Comparison of ENCODE assay signal across 16 mouse cellular contexts in genomic region chr5:67758126-67758525, GRCm38 (mm10).
DNase-seq lines count a peak whose midpoint lies in the region; ATAC-seq and TF ChIP-seq lines count a peak whose summit lies in the region.
"Had no signal": no experiment of that assay in that cellular context is flagged by ENCODE, and none has a peak within 500 bp of the region (broad histone marks: within the 10 kb centered on the region; RNA-seq: fewer than 3 reads in every experiment).

No protein-coding gene starts in this region.

- H3K36me3 ChIP-seq in hindbrain, embryonic 15.5 days: peaks cover 19% of the 10 kb centered on the region
- peaks cover 23% of the 10 kb centered on the region for H3K36me3 ChIP-seq in hindbrain, embryonic 10.5 days
- peaks cover 16% of the 10 kb centered on the region; the same call in 1 of the 2 replicates for H3K36me3 ChIP-seq in midbrain, postnatal 0 days (ENCODE audit: insufficient read depth, low read length)
- H3K36me3 ChIP-seq in midbrain, embryonic 10.5 days: peaks cover 20% of the 10 kb centered on the region
- H3K36me3 ChIP-seq: embryonic facial prominence, embryonic 10.5 days; limb, embryonic 12.5 days had no signal

- ATAC-seq in hindbrain, embryonic 15.5 days (ENCODE audit: low FRiP score, low read depth): peak; percentile 31; the same call in 1 of the 2 replicates
- ATAC-seq in midbrain, postnatal 0 days (ENCODE audit: low FRiP score): 0 out of 2 replicates have a peak, but pooled peaks have one; percentile 27
- ATAC-seq: activated CD4-positive, CD25-positive, alpha-beta regulatory T cell, adult 4 months; intestine, postnatal 0 days; lung, postnatal 0 days had no signal

- 85% methylated on average over 6 of the region's 6 CpGs for WGBS in hindbrain, embryonic 15.5 days
- 93% methylated on average over 6 of the region's 6 CpGs for WGBS in hindbrain, embryonic 10.5 days
- WGBS in midbrain, postnatal 0 days: 79% methylated on average over 6 of the region's 6 CpGs
- WGBS in midbrain, embryonic 10.5 days: 88% methylated on average over 6 of the region's 6 CpGs

- no peak overlapping the region for H3K27ac ChIP-seq in hindbrain, embryonic 15.5 days (replicated peaks)
- no peak overlapping the region for H3K27ac ChIP-seq in hindbrain, embryonic 10.5 days
- no peak overlapping the region for H3K27ac ChIP-seq in midbrain, postnatal 0 days (ENCODE audit: low read depth, low read length)
- no peak overlapping the region for H3K27ac ChIP-seq in midbrain, embryonic 10.5 days (replicated peaks)
- H3K27ac ChIP-seq: embryonic facial prominence, embryonic 10.5 days; limb, embryonic 12.5 days; liver, embryonic 14.5 days had no signal

- TF ChIP-seq CTCF in midbrain, postnatal 0 days (IDR thresholded peaks at IDR 0.05): no peak

- H3K4me3 ChIP-seq in hindbrain, embryonic 15.5 days: no peak overlapping the region
- no peak overlapping the region for H3K4me3 ChIP-seq in hindbrain, embryonic 10.5 days
- H3K4me3 ChIP-seq in midbrain, postnatal 0 days (ENCODE audit: low read depth, low read length): no peak overlapping the region
- H3K4me3 ChIP-seq in midbrain, embryonic 10.5 days: no peak overlapping the region
- H3K4me3 ChIP-seq: embryonic facial prominence, embryonic 10.5 days; limb, embryonic 12.5 days had no signal

- no peak overlapping the region for H3K4me2 ChIP-seq in hindbrain, embryonic 15.5 days
- H3K4me2 ChIP-seq in midbrain, postnatal 0 days (ENCODE audit: low read depth, low read length, poor library complexity, severe bottlenecking): no peak overlapping the region
- H3K4me2 ChIP-seq: heart, embryonic 11.5 days; limb, embryonic 12.5 days had no signal

- no peak overlapping the region for H3K9ac ChIP-seq in hindbrain, embryonic 15.5 days
- no peak overlapping the region for H3K9ac ChIP-seq in midbrain, postnatal 0 days (replicated peaks; ENCODE audit: low read length, poor library complexity, severe bottlenecking)
- H3K9ac ChIP-seq: limb, embryonic 12.5 days; liver, embryonic 14.5 days had no signal

- peak; percentile 27 for DNase-seq in cerebellum, adult 11-12 months
- DNase-seq in cerebellum, adult 9-10 months: no peak
- no peak for DNase-seq in hindbrain, embryonic 10.5 days (ENCODE audit: low spot score)
- peak; percentile 33 for DNase-seq in midbrain, postnatal 0 days (ENCODE audit: low spot score)
- DNase-seq in midbrain, embryonic 10.5 days (ENCODE audit: low spot score): no peak
- DNase-seq in cerebellum, postnatal 25 days: peak; percentile 40 to 59
- no peak for DNase-seq in embryo, embryonic 11 days
- DNase-seq: right cerebral cortex, postnatal 25 days had no signal

- H3K4me1 ChIP-seq in hindbrain, embryonic 15.5 days (replicated peaks): peaks cover 3% of the 10 kb centered on the region; the same call in 1 of the 2 replicates
- peaks cover 12% of the 10 kb centered on the region; the same call in 1 of the 2 replicates for H3K4me1 ChIP-seq in hindbrain, embryonic 10.5 days (replicated peaks)
- H3K4me1 ChIP-seq in midbrain, postnatal 0 days (ENCODE audit: insufficient read depth, low read length): no peaks in the 10 kb centered on the region
- peaks cover 20% of the 10 kb centered on the region for H3K4me1 ChIP-seq in midbrain, embryonic 10.5 days
- H3K4me1 ChIP-seq: embryonic facial prominence, embryonic 10.5 days; limb, embryonic 12.5 days had no signal

- no peaks in the 10 kb centered on the region for H3K9me3 ChIP-seq in hindbrain, embryonic 15.5 days
- H3K9me3 ChIP-seq in hindbrain, embryonic 10.5 days: no peaks in the 10 kb centered on the region
- H3K9me3 ChIP-seq in midbrain, postnatal 0 days (ENCODE audit: low read length): no peaks in the 10 kb centered on the region
- no peaks in the 10 kb centered on the region for H3K9me3 ChIP-seq in midbrain, embryonic 10.5 days (replicated peaks)
- H3K9me3 ChIP-seq: embryonic facial prominence, embryonic 10.5 days; limb, embryonic 12.5 days had no signal

- no peaks in the 10 kb centered on the region for H3K27me3 ChIP-seq in hindbrain, embryonic 15.5 days
- no peaks in the 10 kb centered on the region for H3K27me3 ChIP-seq in hindbrain, embryonic 10.5 days (ENCODE audit: insufficient read depth, poor library complexity, severe bottlenecking)
- H3K27me3 ChIP-seq in midbrain, postnatal 0 days (ENCODE audit: insufficient read depth, low read length): no peaks in the 10 kb centered on the region
- H3K27me3 ChIP-seq in midbrain, embryonic 10.5 days (ENCODE audit: low read depth, poor library complexity, severe bottlenecking): no peaks in the 10 kb centered on the region
- H3K27me3 ChIP-seq: limb, embryonic 12.5 days had no signal

Comparison
In these comparisons a context has a peak if more than half of its experiments do, and no peak if none do; other contexts are left out.
1. DNase-seq: peak in cerebellum, adult 11-12 months (single experiment), midbrain, postnatal 0 days (single experiment) and cerebellum, postnatal 25 days (2 of 2); none in cerebellum, adult 9-10 months (single experiment), hindbrain, embryonic 10.5 days (single experiment), midbrain, embryonic 10.5 days (single experiment) and embryo, embryonic 11 days (single experiment).